Mouse (Mus musculus) bone marrow, adult 2 months (tissue): ENCODE data around the gene Psmd12.

ENCODE experiments used
- CTCF ChIP-seq: fragments of 200-500 bp; IDR thresholded peaks from 2 replicates; pipeline ENCODE4 v1.5.1; 2011; ENCODE audit warnings: low read length, control low read depth; ENCODE audit not compliant: control insufficient read depth, insufficient read depth
- POLR2A ChIP-seq: fragments of 200-500 bp; IDR thresholded peaks from 2 replicates; pipeline ENCODE4 v1.6.1; 2011; ENCODE audit warnings: low read depth, mild to moderate bottlenecking, control low read depth, low read length, borderline replicate concordance; ENCODE audit not compliant: control insufficient read depth

DNA sequence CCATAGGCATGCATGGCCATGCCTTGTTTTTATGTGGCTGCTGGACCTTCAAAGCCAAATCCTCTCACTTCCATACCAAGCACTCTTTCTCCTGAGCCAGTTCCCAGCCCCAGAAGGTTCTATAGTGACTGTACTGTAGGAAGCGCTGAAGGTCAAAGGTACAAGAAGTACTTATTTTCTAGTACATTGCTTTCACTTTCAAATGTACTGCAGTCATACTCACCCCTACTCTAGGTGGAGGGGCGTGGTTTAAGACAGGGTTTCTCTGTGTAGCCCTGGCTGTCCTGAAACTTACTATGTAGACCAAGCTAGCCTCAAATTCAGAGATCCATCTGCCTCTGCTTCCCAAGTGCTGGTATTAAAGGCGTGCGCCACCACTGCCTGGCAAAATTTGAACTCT, 59.7 kb downstream of the Psmd12 start:
- TF ChIP-seq CTCF: no peak
- no peak for TF ChIP-seq POLR2A
